Mouse (Mus musculus) gastrocnemius, adult 2 months (tissue): Measurements from ENCODE around the gene Rnaset2b. TPM values are rescaled to one million over a fixed set of nuclear protein-coding genes. Genes with fewer than 3 reads are reported as not detected.
"Not testable (repeated sequence)": the region's sequence is repeated elsewhere in the genome, so short reads cannot be mapped to it uniquely, and the experiment has no call there.

Experiments
- DNase-seq: peaks from one replicate; pipeline ENCODE4 v3.0.0; 2022
- H3K27ac ChIP-seq: fragments of 200-600 bp; 2 replicates; pipeline ENCODE4 v1.8.1; 2022; ENCODE audit warnings: mild to moderate bottlenecking
- H3K4me3 ChIP-seq: fragments of 200-600 bp; 2 replicates; pipeline ENCODE4 v1.8.1; 2022; ENCODE audit warnings: mild to moderate bottlenecking, moderate library complexity
- intact Hi-C: fragments of 180-260 bp; cut with DNase I; formaldehyde crosslinking; loops from one replicate; pipeline ENCODE4 v1.15.1; 2025
- total RNA-seq, 2 experiments: library from RNA; stranded (reverse); gene quantifications; 2 replicates each; pipeline ENCODE4 v1.2.3; 2021

The Rnaset2b gene
- total RNA-seq, 2 experiments from 2014 or later = 100 to 123 TPM

DNA sequence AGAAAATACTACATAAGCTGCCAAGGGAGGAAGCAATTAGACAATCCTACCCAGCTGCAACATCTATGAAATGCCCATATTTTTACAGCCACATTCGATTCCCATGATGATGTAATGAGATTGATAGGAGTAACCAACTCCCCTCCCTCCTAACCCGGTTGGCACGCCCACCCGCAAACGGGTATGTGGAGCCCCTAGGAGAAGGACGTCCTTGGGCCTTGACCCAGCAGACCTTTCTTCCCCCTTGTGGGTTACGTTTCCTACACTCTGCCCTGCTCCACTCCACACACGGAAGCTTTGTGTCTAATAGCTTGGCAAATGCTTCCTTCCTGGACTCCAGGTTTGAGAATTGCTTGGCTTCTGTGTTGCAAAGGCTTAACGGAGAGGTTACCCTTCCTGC is 39.5 kb downstream of the Rnaset2b start:
- intact Hi-C loops, DNase-seq, H3K27ac ChIP-seq, H3K4me3 ChIP-seq: not testable (repeated sequence)

DNA sequence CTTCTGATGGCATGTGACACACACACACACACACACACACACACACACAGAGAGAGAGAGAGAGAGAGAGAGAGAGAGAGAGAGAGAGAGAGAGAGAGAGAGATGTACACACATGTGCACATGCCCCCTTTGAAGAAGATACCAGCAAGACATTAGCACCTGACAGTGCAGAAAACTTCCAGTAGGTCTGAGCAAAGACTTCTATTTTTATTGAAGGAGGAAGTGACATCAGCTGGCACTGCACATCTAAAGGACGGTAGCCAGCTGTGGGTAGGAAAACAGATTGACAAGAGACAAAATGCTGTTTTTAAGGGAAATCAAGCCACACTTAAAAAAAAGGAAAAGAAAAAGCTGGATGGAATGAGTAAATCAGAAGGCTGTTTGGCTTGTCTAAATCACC is 43.8 kb downstream of the Rnaset2b start:
- intact Hi-C loops, DNase-seq, H3K4me3 ChIP-seq, H3K27ac ChIP-seq: not testable (repeated sequence)

DNA sequence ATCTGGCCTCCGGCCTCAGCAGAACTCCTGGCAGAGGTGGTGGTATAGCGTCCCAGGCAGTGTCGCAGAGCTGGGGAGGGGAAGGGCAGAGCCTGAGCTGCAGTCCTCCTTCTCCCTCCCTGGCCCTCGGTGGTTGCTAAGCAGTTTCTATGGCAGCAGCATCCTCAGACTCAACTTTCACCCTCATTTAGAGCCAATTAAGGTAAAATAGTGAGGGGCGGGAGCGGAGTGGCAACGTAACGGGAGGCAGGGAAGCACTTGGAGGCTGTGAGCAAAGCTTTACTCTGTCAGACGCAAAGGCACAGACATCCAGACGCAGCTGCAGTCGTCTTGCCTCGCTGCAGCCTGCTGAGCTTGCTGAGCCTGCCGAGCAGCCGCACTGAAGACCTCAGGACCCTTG is 54.8 kb downstream of the Rnaset2b start, which contains the start of gene Gm1604a:
Gm1604a (plus strand) TSS at position 312 of the 400 bp plus-strand sequence.
- DNase-seq = peak; percentile 10
- H3K27ac ChIP-seq, intact Hi-C loops: not testable (repeated sequence)
- peak within 1 kb of the TSS; percentile 50 for H3K4me3 ChIP-seq

DNA sequence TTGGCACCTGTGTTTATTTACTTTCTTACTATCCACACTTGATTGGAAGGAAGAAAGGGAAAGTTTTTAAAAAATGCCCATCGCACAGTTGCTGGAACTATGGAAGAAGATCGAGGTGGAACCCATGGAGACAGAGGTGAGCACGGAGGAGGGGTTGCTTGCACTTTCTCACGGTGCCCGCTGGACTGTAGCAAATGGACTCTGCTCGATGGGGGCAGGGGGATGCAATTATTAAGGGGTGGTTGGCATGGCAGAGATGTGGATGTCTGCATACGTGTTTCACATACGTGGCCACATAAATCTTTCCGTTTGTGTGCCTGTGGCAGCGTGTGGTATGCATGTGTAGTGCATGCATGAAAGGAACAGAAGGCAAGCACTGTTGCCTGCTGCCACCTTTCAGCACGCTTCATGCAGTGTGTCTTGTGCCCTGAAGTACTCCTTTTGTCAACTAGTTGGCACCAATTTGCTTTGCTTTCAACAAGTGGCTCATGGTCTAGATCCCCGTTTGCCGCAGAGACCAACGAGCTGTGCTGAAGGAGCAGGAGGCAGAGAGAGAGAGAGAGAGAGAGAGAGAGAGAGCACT is 55.4 kb downstream of the Rnaset2b start:
- DNase-seq, H3K27ac ChIP-seq, intact Hi-C loops, H3K4me3 ChIP-seq: not testable (repeated sequence)

DNA sequence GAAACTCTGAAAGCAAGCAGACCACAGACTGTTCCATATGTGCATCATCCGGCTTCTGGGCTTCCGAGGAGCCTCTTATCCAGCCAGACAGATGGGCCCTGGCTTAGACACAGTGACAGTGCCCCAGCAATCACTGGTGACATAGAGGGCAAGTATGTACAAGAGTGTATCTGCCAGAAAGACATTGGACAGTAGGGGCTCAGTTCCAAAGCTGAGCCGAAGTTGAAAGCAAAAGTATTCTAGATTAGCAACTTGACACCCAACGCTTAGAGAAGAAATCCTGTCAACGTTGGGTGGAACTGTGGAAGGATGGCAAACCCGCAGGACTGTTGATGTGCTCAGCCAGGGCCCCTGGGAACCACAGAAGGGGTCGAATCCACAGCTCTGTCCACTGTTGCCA is 59.8 kb downstream of the Rnaset2b start:
- H3K4me3 ChIP-seq, H3K27ac ChIP-seq, DNase-seq, intact Hi-C loops: not testable (repeated sequence)

DNA sequence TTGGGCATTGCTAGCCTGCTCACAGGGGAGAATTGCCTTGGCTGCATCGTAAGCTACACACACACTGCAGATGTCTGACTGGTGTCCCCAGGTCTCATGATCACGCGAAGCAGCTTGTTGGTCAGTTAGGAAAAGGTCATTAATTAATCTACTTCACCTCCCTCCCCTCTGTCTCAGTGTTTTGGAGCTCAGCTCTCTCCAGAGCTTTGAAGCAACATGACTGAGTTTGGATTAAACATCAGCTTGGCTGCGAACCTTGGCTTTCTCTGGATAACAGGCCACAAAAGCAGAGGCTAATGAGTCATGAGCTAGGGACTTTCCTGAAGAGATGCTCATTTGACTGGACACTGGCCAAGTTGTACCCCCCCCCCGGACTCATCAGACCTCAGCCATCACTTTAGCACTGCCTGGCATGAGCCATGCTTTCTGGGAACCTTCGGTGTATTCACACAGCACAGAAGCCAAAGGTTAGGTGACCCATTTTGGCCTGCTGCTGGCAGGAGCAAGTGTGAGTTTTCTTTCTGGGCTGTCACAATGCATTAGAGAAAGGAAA is 60.3 kb downstream of the Rnaset2b start:
- H3K27ac ChIP-seq, DNase-seq, H3K4me3 ChIP-seq, intact Hi-C loops: not testable (repeated sequence)

DNA sequence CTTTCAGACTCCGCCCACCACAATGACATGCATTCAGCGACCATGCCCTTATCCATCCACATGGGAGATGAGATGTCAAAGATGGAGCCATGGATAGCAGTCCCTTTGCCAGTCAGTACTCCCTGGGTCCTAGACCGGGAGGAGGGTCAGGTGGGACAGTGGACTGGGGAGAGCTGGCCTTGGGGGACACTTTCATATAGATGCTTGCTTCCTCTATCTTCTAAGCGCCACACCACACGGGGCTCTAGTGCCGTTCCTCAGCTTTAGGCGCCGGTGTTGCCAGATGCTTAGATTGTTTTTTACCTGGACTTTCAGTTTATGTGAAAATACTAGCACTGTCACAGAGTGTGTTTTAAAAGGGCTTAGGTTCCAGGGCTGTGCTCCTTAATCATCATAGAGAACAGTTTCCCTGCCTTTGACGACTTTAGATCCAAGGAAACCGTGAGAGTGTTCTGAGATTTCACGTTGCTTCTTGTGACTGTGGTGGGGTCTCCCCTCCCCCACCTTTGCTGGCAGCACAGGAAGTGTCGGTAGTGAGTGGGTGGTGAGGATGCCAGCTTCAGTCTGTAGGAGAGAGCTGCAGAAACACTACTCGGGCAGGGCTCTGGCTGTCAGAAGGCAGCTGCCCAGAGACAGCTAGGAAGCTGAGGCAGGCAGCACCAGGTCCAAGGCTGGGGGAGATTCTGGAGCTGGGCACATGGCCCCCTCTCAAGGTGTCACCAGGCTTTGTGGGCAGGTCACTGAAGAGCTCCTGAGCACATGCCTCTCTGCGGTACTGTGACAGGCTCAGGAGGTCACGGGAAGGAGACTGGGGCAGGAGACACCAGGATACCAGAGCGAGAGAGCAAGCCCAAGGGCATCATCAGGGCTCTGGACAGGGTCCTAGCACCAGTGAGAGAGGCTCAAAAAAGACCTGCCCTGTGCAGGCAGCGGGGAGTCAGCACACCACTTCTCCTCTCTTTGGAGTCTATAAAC is 63.0 kb downstream of the Rnaset2b start:
- DNase-seq, H3K4me3 ChIP-seq, H3K27ac ChIP-seq, intact Hi-C loops: not testable (repeated sequence)

Other genes with a start within 250 kb of the Rnaset2b start
- 1 to 10 TPM; 1.5 to 1.9 TPM for gene Ezr, start 187.8 kb upstream of the Rnaset2b start, total RNA-seq
- 10 to 100 TPM; 20.3 to 26.5 TPM for gene Rsph3b, start 22.0 kb upstream of the Rnaset2b start, total RNA-seq
- gene Tagap1, start 9.5 kb upstream of the Rnaset2b start, total RNA-seq = 10 to 100 TPM; 11.7 to 16.2 TPM
- gene Gm49721, start 8.3 kb downstream of the Rnaset2b start, total RNA-seq = under 1 TPM in 1 of 2 experiments, not detected in 1; 0.59 TPM
- gene Gm1604a, start 54.9 kb downstream of the Rnaset2b start, total RNA-seq = not detected
- 100 to 1,000 TPM in 1 of 2 experiments, 10 to 100 TPM in 1; 86.7 to 120 TPM for gene Rps6ka2, start 199.5 kb downstream of the Rnaset2b start, total RNA-seq